Mouse (Mus musculus): ENCODE data around the gene Lrrc4c.
A peak's percentile ranks its signal among the peaks of the same experiment; 100 is the strongest.

Gene Lrrc4c

DNA sequence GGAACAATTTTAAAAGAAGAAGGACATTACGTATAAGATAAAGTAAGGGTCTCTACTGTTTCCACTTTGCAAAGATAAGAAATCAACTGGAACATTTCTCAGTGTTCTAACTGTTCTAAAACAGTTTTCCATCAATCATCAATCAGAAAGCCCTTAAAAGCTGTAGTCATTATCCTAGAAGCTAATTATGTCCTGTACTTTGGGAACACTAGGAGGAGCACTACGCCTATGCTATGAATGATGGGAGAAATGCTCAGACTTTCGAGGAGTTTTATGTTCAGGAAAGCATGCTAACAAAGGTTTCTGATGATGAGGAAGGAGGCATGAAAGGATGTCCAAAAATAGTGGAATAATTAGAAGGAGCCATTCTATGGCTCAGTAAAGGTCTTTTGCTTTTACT is 219.5 kb downstream of the Lrrc4c start:
- DNase-seq (ENCODE audit: inconsistent ontology term) = no peak

DNA sequence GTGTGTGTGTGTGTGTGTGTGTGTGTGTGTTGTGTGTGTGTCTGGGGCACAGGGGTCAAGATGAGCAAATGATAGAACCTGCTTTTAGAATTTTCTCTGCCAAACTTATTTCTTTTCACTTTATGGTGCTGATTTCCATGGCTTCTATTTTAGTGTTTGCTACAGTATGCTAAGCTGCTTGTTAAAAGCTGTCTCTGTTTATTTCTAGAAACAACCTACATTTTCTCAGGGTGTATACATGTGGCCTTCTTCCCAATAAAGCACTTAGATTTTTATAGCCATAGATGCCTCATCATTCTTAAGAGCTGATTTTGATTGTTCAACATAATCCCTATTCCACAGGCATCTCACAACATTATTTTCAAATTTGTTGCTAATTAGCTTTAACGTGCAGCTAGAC is 229.2 kb downstream of the Lrrc4c start:
- no peak for DNase-seq (ENCODE audit: inconsistent ontology term)

DNA sequence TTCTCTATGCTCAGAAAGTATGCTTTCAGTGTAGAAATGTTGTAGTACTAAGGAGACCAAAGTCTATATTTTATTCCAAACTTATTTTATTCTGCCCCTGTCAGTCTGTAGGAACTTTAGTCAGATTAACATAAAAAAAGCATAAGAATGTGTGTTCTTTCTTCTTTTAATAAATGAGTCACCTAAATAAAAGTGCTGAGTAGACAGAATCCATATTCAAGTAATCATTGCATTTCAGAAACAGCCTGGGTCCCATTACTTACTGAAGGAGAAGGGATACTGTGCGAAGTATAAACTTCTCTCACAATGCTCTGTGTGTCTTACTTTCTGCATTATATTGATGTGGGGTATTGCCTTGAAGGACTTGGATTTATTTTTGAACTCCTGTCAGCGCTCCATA is 255.8 kb downstream of the Lrrc4c start:
- DNase-seq (ENCODE audit: inconsistent ontology term) = no peak

DNA sequence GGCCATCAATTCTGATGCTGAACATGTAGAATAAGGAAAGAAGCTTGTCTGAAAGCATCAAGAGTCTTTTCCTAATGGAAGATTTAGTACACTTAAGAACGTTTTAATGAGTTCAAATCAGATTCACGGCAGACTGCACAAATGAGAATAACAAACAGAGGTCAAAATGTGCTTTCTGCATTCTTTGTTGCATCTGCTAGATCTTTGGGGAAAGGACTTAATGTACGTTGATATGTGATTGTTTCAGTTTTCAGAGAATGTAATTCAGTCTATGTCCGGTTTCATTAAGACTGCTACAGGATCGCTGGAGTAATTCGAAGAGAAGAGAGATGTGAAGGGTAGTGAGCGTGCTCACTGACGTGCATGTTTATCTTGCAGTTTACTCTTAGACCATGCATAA is 259.7 kb downstream of the Lrrc4c start:
- peak; percentile 24 for DNase-seq (ENCODE audit: inconsistent ontology term)

DNA sequence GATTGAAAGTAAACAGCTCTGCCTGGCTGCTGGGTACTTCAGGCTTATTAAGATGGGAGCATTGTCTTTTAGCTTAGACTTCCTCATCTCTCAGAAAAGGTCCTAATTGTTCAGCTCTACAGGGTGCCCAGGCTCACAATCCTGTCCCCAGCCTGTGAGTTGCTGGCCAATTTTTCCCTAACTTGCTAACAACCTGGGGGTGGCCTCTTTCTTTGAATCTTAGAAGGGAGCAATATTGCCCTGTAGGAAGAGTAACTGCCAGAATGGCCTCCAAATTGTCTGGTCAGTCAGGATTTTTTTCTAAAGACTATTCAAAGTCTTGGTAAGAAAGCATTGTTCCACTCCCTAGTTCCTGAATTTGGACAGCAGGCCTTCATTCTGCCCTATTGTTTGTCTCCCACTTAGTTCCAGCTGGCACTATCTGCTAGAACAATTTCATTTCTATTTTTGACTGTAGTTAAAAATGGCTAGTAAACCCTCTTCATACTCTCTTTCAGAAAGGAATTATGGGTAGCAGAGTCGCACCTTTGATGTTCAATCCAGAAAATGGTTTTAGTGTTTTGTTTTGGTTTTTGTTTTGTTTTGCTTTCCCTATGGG is 262.3 kb downstream of the Lrrc4c start:
- peak; percentile 61 for DNase-seq (ENCODE audit: inconsistent ontology term)

DNA sequence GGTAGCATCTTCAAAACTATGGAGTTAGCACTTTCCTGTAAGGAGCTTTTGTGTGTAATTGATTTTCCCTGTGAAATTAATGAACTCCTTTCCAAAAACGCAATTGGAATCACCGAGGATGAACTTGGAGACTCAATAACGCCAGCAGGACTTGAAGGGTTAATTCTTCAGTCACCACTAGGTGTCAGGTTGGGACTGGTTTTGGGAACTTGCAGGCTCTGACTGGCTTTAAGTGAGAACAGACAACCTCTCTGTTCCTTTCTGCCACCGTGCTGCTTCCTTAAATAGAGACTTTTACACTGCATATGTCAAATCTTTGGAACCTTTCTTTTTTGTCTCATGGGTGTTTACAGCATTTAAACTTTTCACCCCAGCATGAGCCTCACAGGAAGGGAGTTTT is 267.7 kb downstream of the Lrrc4c start:
- DNase-seq (ENCODE audit: inconsistent ontology term) = peak; percentile 70

DNA sequence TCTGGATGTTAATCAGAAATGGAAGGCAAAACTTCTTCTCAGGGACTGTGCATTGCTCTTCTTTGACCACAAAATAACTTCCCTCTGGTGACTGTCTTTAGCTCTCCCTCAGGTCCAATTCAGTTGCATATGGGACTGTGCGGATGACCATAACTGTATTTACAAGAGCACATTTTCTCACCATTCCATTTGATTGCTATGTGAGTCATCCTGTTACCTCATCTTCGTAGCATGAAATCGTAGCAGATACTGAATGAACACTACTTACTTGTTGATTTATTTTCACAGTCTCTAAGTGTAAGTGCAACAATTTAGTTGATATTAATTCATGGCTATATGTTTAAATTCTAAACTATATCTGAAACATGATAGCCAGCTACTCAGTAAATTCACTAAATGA is 286.8 kb downstream of the Lrrc4c start:
- DNase-seq (ENCODE audit: inconsistent ontology term) = no peak

DNA sequence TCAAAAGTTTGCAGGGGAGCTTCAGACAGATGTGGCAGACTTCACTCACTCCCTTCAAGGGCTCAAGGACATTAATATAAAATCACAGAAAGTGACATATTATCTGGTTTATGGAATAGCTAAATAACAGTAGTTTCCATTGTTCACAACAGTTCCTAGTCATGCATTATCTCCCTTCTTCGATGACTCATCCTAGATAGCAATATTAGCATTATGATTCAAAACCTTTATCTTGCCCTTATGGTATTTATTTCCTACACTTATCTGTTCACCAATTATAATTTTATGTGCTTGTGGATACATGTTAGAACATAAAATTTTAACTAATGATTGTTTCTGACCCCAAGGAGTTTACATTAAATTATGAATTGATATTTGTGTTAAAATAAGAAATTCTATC is 296.2 kb downstream of the Lrrc4c start:
- no peak for DNase-seq (ENCODE audit: inconsistent ontology term)

DNA sequence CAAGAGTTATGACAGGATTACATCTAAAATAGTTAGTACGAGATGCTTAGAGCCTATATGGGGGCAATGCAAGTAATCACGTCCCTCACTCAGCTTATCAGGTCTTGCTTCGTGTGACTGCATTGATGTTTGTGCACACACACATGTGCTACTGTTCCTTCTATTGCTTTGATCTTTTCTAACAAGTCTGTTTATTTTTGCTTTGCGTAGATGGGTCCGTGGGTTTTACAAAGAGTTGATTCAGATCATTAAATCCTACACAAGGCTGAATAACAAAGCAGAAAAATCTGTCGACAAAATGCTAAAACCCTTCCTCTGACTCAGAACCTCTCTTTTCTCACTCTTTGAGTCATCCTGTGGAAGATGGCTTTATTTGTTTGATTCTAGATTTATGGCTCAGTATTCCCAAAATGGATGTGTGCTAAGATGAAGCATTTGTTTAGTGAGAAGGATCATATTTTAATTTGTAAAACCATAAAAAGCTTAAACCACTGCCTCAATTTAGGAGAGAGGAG is 300.8 kb downstream of the Lrrc4c start:
- DNase-seq (ENCODE audit: inconsistent ontology term) = peak; percentile 7

DNA sequence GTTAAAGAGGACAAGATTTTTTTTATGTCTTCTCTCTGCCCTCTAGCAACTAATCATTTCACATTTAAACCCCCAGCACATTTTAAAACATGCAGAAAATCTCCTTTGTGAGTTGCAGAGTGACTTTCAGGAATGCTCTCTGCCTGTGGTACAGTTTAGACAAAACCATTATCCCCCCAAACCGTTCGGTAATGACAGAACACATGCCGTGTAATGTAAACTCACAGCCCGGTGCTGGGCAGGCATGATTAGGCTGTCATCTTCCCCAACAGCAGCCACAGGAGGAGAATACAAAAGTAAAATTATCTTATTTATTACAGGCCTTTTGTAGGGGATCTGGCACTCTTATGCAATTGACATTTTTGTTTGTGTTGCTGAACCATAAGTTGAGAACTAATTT is 349.1 kb downstream of the Lrrc4c start:
- DNase-seq (ENCODE audit: inconsistent ontology term) = no peak

DNA sequence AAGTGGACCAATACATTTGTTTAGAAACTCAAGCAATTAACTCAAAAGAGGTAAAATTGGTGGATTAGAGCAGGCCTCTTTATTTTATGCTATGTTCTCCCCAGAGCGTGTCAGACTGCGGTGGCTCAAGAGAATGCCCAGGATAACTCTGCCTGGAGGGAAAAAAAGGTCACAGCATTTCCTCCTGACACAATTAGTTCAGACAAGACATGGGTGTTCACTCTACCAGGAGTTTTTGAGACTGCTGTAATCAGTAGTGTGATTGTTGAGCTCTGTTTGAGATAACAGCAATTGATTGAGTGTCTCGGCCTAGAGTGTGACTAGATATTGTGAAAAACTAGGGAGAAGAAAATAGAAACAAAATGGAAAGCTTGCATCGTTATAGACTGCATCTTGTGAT is 363.8 kb downstream of the Lrrc4c start:
- DNase-seq (ENCODE audit: inconsistent ontology term) = peak; percentile 12

DNA sequence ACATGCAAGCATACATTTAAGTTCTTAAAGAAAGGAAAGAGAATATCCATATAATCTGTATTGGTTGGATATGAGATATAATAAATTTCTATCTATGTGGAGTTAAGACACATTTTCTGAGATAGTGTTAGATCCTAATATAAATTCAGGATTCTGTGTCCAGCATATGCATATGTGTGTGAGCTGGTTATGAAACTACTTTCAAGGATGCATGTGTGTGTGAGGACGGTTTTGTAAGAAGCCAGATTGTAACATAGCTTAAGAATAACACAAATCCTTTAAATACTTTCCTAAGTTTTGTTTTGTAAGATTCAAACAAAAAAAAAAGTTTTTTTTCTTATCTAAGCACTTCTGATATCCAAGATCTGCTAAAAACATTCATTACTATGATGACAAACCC is 367.4 kb downstream of the Lrrc4c start:
- DNase-seq (ENCODE audit: inconsistent ontology term) = no peak

DNA sequence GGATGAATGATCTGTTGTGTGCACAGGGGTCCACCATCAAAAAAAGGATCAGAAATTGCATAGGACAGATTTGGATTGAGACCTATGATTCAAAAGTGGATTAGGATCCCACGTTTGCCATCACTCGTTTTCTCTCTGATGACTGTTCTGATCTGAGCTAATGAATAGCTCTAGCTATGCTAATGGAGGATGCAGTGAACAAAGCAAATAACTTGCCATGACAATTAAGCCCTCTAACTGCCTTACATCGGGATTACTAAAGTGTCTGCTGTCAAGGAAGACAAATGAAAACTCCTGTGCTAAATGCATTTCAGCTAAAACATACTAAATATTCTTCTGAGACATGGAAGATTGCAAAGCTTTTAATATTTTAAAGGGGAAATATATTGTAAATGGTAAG is 387.0 kb downstream of the Lrrc4c start:
- DNase-seq (ENCODE audit: inconsistent ontology term) = no peak

DNA sequence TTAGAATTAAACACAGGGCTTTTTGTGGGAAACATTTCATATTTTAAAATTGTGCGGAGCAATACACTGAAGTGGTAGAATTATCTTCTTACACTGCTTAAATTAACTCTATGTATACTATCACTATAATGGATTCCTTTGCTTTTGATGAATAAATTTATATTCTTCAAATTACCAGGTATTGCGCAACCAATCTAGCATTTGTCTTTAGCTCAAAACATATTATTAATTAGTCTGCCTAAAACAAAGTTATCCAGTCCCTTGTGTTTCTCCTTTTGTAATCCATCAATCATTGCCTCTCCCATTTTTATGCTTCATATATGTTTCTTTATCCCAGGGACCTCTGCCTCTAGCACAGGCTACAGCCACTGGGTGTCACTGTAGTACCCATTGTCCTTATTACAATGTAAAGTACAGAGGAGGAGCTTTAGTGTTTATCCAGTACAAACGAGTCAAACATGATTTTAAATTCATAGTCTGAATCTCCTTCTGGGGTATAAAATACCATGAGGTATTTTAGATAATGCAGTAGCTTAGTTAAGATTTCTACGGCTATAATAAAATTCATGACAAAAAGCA is 389.9 kb downstream of the Lrrc4c start:
- DNase-seq (ENCODE audit: inconsistent ontology term) = no peak

DNA sequence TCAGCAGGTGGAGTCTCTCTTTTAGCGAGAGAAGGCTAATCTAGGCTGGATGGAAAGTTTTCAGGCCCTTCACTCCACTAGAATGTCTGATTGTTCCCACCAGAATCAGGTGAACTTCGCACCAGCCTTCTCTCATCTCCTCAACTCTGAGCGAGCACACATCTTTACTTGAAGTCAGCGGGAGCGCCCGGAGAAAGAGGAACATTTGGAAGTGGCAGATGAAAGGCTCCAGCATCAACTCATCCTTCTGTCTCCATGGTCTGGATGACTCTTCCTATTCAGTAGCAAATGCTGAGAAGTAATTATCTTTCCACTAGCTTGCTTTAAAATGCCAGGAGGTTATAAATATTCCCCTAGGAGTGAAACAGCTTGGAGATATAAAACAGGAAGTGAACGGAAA is 396.6 kb downstream of the Lrrc4c start:
- DNase-seq (ENCODE audit: inconsistent ontology term) = no peak

DNA sequence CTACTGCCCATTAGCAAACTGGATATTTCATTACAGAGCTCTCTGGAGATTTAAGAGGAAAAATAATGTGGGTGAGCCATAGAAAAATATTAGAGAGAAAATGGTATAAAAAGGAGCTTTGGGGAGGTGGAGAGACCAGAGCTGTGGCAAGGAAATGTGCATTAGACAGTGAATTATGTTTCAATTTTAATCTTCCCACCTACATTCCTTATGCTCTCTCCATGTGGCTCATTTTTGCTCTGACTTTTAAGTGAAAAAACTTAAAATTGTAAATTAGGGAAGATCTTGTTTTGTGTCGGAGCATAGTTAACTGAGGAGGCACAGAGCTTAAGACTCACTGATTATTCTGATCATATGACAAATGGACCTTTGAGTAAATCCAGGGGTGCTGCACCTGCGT is 399.4 kb downstream of the Lrrc4c start:
- no peak for DNase-seq (ENCODE audit: inconsistent ontology term)

DNA sequence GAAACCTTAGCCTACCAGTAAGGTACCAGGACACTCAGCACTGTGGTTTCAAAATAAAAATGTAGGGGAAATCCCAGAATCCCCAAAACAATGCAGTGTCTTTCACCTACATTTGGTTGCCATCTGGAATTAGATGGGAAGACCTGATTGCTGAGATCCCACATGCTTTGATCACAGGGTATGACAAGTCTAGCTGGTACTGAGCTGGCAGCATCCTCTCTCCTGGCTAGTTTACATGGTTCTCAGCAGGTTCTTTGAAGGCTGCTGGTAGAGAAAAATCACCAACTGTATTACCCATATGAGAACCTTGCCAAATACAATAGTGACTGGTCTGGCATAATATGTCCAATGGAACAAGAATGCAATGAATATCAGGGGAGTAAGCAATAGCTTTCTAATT is 405.4 kb downstream of the Lrrc4c start:
- peak; percentile 30 for DNase-seq (ENCODE audit: inconsistent ontology term)

DNA sequence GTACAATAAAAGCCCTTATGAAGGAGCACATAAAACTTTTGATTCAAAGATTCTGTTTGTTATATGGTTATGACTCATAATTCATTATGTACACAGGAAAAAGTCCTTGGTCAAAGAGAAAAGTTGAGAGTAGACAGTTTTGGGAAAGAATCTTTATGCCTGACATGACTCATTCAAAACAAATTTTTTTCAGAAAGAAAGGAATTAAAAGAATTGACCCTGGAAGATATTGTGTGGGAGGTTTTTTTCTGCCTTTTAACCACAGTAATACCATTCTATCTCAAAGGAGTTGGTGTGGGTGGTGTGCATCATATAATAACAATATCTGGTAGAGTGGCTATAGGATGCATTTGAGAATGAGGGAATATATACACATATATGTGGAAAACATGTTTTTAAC is 418.1 kb downstream of the Lrrc4c start:
- peak; percentile 92 for DNase-seq (ENCODE audit: inconsistent ontology term)

DNA sequence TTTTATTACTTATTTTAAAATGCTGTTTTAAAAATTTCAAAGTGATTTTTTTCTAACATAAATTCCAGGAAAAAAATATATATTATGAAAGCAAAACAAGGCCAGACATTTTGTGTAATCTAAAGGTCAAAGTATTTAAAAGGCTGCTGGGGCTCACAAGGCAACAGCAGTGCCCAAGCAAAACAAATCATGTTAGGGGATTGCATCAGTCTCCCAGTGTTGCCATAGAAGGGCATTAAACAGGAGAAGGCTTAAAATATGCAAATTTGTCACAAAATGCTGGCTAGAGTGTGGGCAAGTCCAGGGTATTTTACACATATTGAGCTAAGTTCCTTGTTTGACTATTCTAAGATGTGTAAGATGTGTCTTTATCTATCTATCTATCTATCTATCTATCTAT is 437.1 kb downstream of the Lrrc4c start:
- no peak for DNase-seq (ENCODE audit: inconsistent ontology term)

DNA sequence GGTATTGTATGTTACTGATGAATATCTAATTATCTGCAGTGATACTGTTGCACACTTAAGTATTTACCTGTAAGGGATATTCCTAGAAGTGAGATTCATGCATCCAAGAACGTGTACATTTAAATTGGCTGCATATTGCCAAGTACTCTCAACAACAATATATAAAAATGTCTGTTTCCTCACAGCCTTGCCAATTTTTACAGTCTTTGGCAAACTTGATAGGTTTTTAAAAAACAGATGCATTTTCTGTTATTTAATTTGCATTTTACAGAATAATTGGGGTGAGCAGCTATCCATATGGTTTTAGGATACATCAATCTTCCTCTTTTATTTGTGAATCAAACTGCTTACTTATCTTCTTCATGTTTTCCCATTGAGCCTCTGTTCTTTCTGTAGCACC is 439.7 kb downstream of the Lrrc4c start:
- DNase-seq (ENCODE audit: inconsistent ontology term) = no peak

DNA sequence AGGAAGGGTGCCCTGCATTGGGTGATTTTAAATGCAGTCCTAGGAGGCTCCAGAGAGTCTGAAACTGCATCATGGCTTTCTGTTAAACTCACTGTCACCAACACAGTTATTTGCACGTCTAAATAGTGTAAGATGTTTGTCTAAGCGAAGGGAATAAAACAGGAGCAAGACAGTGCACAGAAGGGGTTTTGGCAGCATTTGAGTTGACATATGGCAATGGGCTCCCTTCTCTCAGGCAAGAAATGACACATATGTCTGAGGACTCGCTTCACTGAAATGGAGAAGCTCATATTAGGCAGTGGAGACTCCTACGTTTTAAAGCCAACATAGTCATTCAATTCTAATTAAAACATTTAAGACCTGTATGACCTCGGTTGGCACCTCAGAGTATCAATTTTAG is 445.6 kb downstream of the Lrrc4c start:
- no peak for DNase-seq (ENCODE audit: inconsistent ontology term)

DNA sequence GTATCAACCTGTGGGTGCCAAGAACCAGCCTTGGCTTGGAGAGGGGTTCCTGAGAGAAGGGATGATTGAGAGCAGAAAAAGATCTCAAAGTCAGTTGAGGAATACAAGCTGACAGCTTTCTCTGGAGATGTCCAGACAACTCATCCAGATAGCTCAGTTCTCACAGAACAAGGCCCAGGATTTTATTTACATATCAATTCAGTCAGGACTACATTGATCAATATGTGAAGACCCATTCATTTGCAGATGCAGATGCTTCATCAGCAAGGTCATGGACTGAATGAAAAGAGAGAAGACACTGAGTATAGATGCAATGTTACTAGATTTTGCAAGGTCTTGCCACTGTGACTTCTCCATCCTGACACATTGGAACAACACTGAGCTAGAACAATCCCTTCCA is 457.4 kb downstream of the Lrrc4c start:
- no peak for DNase-seq (ENCODE audit: inconsistent ontology term)

DNA sequence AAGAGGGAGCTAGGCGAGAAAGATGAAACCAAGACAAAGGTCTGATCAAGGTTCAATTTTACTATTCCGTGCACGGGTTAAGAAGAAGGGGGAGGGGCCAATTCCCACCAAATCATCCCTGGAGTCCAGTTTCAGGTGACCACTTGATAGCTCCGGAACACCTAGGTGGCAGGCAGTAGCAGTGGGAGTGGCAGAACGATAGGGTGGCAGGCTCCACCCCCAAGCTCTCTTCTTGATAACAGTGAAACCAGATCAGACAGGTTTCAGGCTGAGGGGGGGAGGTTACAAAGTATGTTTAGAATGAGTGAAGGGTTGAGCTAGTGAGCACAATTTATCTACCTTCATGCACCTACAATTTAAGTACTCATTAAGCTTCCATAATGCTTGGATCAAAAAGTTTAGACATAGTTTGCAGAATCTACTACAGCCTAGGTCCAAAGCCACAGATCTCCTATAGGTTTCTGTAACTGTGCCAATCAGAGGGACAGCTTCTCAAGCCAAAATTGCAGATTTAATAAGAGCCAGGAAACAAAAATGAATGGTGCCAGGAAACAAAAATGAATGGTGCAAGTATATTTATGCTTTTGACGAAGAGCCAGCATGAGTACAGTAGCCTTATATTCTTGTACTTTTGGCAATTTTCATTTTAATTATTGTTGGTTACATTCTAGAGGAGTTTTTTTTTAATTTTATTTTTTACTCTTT is 478.9 kb downstream of the Lrrc4c start:
- DNase-seq (ENCODE audit: inconsistent ontology term) = no peak
